ENCODE assay signal across 14 mouse cellular contexts in genomic region chr3:131016104-131016503, GRCm38 (mm10).
"Had no signal": no experiment of that assay in that cellular context is flagged by ENCODE, and none has a peak within 500 bp of the region (broad histone marks: within the 10 kb centered on the region; RNA-seq: fewer than 3 reads in every experiment).

No protein-coding gene starts in this region.

- H3K27me3 ChIP-seq: midbrain, embryonic 13.5 days; midbrain, embryonic 15.5 days; neural tube, embryonic 13.5 days had no signal

- H3K9me3 ChIP-seq: megakaryocyte, embryonic 14.5 days; midbrain, embryonic 13.5 days; midbrain, embryonic 15.5 days; neural tube, embryonic 13.5 days had no signal

- H3K4me2 ChIP-seq: lung, embryonic 14.5 days; midbrain, embryonic 11.5 days; midbrain, embryonic 13.5 days; midbrain, embryonic 15.5 days; neural tube, embryonic 13.5 days had no signal

- H3K9ac ChIP-seq: liver, embryonic 14.5 days; lung, embryonic 14.5 days; midbrain, embryonic 13.5 days; midbrain, embryonic 15.5 days; neural tube, embryonic 13.5 days had no signal

- H3K36me3 ChIP-seq: midbrain, embryonic 13.5 days; midbrain, embryonic 15.5 days; neural tube, embryonic 13.5 days had no signal

- H3K27ac ChIP-seq: liver, embryonic 14.5 days; midbrain, embryonic 13.5 days; midbrain, embryonic 15.5 days; neural tube, embryonic 13.5 days had no signal

- ATAC-seq: midbrain, embryonic 13.5 days; midbrain, embryonic 15.5 days had no signal

- DNase-seq: lung, adult 18-20 months; lung, embryonic 14.5 days; lung, postnatal 10 days; lung, postnatal 4 days; right cerebral cortex, postnatal 14 days; spleen, adult 18-20 months; thymus, adult 18-20 months; thymus, postnatal 25 days had no signal

- H3K4me3 ChIP-seq: megakaryocyte, embryonic 14.5 days; midbrain, embryonic 13.5 days; midbrain, embryonic 15.5 days; neural tube, embryonic 13.5 days had no signal
